Mouse (Mus musculus): Measurements from ENCODE around the gene Zfp467. TPM values are rescaled to one million over a fixed set of nuclear protein-coding genes. Genes with fewer than 3 reads are reported as not detected.
A peak's percentile ranks its signal among the peaks of the same experiment; 100 is the strongest.

Zfp467 gene
- polyA plus RNA-seq, 1 experiment: 24.7 TPM

GRCm38 (mm10) chr6:48420647-48421046, 25.0 kb downstream of the Zfp467 start:
- 30% methylated on average over 2 of the region's 2 CpGs for WGBS
- TF ChIP-seq POLR2A (IDR thresholded peaks at IDR 0.05; ENCODE audit: low read depth, low read length) (no peak), CTCF (IDR thresholded peaks at IDR 0.05; ENCODE audit: extremely low read depth, insufficient read length, insufficient replicate concordance, low read depth, low read length) (no peak)

GRCm38 (mm10) chr6:48416486-48416885, 29.1 kb downstream of the Zfp467 start:
- TF ChIP-seq POLR2A (IDR thresholded peaks at IDR 0.05; ENCODE audit: low read depth, low read length) (no peak), CTCF (IDR thresholded peaks at IDR 0.05; ENCODE audit: extremely low read depth, insufficient read length, insufficient replicate concordance, low read depth, low read length) (no peak)
- H3K4me1 ChIP-seq (ENCODE audit: control insufficient read depth, insufficient read depth, insufficient read length, low read length): peaks cover 20% of the 10 kb centered on the region
- H3K27ac ChIP-seq (ENCODE audit: insufficient read depth, low read depth, low read length): no peak overlapping the region
- no peaks in the 10 kb centered on the region for H3K27me3 ChIP-seq (ENCODE audit: control insufficient read depth, insufficient read depth, low read length)
- H3K36me3 ChIP-seq (ENCODE audit: control insufficient read depth, insufficient read depth, low read length): peaks cover 11% of the 10 kb centered on the region
- 48% methylated on average over 2 of the region's 2 CpGs for WGBS
- no peak overlapping the region for H3K4me3 ChIP-seq (ENCODE audit: low read depth, low read length)

More at GRCm38 (mm10) chr6:48420647-48421046, 25.0 kb downstream of the Zfp467 start:
- no peak overlapping the region for H3K27ac ChIP-seq (ENCODE audit: insufficient read depth, low read depth, low read length)
- H3K27me3 ChIP-seq (ENCODE audit: control insufficient read depth, insufficient read depth, low read length): no peaks in the 10 kb centered on the region
- peaks cover 4% of the 10 kb centered on the region; the same call in 1 of the 2 replicates for H3K36me3 ChIP-seq (ENCODE audit: control insufficient read depth, insufficient read depth, low read length)
- H3K4me1 ChIP-seq (ENCODE audit: control insufficient read depth, insufficient read depth, insufficient read length, low read length): no peaks in the 10 kb centered on the region
- H3K4me3 ChIP-seq (ENCODE audit: low read depth, low read length): no peak overlapping the region

- H3K27ac ChIP-seq (ENCODE audit: insufficient read depth, low read depth, low read length): no peak overlapping the region
- WGBS: 95% methylated on average over 7 of the region's 7 CpGs
Measured at GRCm38 (mm10) chr6:48415636-48416035, 30.0 kb downstream of the Zfp467 start.

GRCm38 (mm10) chr6:48414886-48415285, 30.7 kb downstream of the Zfp467 start:
- no peak overlapping the region for H3K4me3 ChIP-seq (ENCODE audit: low read depth, low read length)
- H3K4me1 ChIP-seq (ENCODE audit: control insufficient read depth, insufficient read depth, insufficient read length, low read length): peaks cover 24% of the 10 kb centered on the region
- no peak overlapping the region for H3K27ac ChIP-seq (ENCODE audit: insufficient read depth, low read depth, low read length)
- no peak for TF ChIP-seq CTCF (IDR thresholded peaks at IDR 0.05; ENCODE audit: extremely low read depth, insufficient read length, insufficient replicate concordance, low read depth, low read length)
- H3K27me3 ChIP-seq (ENCODE audit: control insufficient read depth, insufficient read depth, low read length): no peaks in the 10 kb centered on the region
- WGBS: 98% methylated on average over 1 of the region's 1 CpGs
- peaks cover 11% of the 10 kb centered on the region for H3K36me3 ChIP-seq (ENCODE audit: control insufficient read depth, insufficient read depth, low read length)

More at GRCm38 (mm10) chr6:48415636-48416035, 30.0 kb downstream of the Zfp467 start:
- Histone ChIP-seq H3K36me3 (ENCODE audit: control insufficient read depth, insufficient read depth, low read length) (peaks cover 11% of the 10 kb centered on the region), H3K27me3 (ENCODE audit: control insufficient read depth, insufficient read depth, low read length) (no peaks in the 10 kb centered on the region), H3K4me1 (ENCODE audit: control insufficient read depth, insufficient read depth, insufficient read length, low read length) (peaks cover 23% of the 10 kb centered on the region), H3K4me3 (ENCODE audit: low read depth, low read length) (no peak overlapping the region)
- TF ChIP-seq CTCF (IDR thresholded peaks at IDR 0.05; ENCODE audit: extremely low read depth, insufficient read length, insufficient replicate concordance, low read depth, low read length) (no peak), POLR2A (IDR thresholded peaks at IDR 0.05; ENCODE audit: low read depth, low read length) (no peak)

- WGBS: 66% methylated on average over 10 of the region's 10 CpGs
- H3K27ac ChIP-seq (ENCODE audit: insufficient read depth, low read depth, low read length): peak overlapping the region; percentile 90; the same call in 1 of the 2 replicates
- H3K36me3 ChIP-seq (ENCODE audit: control insufficient read depth, insufficient read depth, low read length): peaks cover 14% of the 10 kb centered on the region
- H3K27me3 ChIP-seq (ENCODE audit: control insufficient read depth, insufficient read depth, low read length): no peaks in the 10 kb centered on the region
- no peak for TF ChIP-seq POLR2A (IDR thresholded peaks at IDR 0.05; ENCODE audit: low read depth, low read length)
- TF ChIP-seq CTCF (IDR thresholded peaks at IDR 0.05; ENCODE audit: extremely low read depth, insufficient read length, insufficient replicate concordance, low read depth, low read length): no peak
- no peak overlapping the region for H3K4me3 ChIP-seq (ENCODE audit: low read depth, low read length)
- peaks cover 24% of the 10 kb centered on the region for H3K4me1 ChIP-seq (ENCODE audit: control insufficient read depth, insufficient read depth, insufficient read length, low read length)
Measured at GRCm38 (mm10) chr6:48413081-48413480, 32.5 kb downstream of the Zfp467 start.

- Histone ChIP-seq H3K4me3 (ENCODE audit: low read depth, low read length) (no peak overlapping the region), H3K4me1 (ENCODE audit: control insufficient read depth, insufficient read depth, insufficient read length, low read length) (peaks cover 24% of the 10 kb centered on the region), H3K27ac (ENCODE audit: insufficient read depth, low read depth, low read length) (peak overlapping the region; percentile 90; the same call in 1 of the 2 replicates), H3K27me3 (ENCODE audit: control insufficient read depth, insufficient read depth, low read length) (no peaks in the 10 kb centered on the region), H3K36me3 (ENCODE audit: control insufficient read depth, insufficient read depth, low read length) (peaks cover 14% of the 10 kb centered on the region)
- TF ChIP-seq CTCF (IDR thresholded peaks at IDR 0.05; ENCODE audit: extremely low read depth, insufficient read length, insufficient replicate concordance, low read depth, low read length) (no peak), POLR2A (IDR thresholded peaks at IDR 0.05; ENCODE audit: low read depth, low read length) (no peak)
- 29% methylated on average over 3 of the region's 3 CpGs for WGBS
Measured at GRCm38 (mm10) chr6:48412662-48413061, 33.0 kb downstream of the Zfp467 start.

- 92% methylated on average over 4 of the region's 4 CpGs for WGBS
- H3K4me3 ChIP-seq (ENCODE audit: low read depth, low read length): no peak overlapping the region
- no peak for TF ChIP-seq POLR2A (IDR thresholded peaks at IDR 0.05; ENCODE audit: low read depth, low read length)
- TF ChIP-seq CTCF (IDR thresholded peaks at IDR 0.05; ENCODE audit: extremely low read depth, insufficient read length, insufficient replicate concordance, low read depth, low read length): no peak
- no peaks in the 10 kb centered on the region for H3K27me3 ChIP-seq (ENCODE audit: control insufficient read depth, insufficient read depth, low read length)
- H3K4me1 ChIP-seq (ENCODE audit: control insufficient read depth, insufficient read depth, insufficient read length, low read length): peaks cover 24% of the 10 kb centered on the region
- peak overlapping the region; percentile 90 for H3K27ac ChIP-seq (ENCODE audit: insufficient read depth, low read depth, low read length)
- H3K36me3 ChIP-seq (ENCODE audit: control insufficient read depth, insufficient read depth, low read length): peaks cover 14% of the 10 kb centered on the region
Measured at GRCm38 (mm10) chr6:48412147-48412546, 33.5 kb downstream of the Zfp467 start.

All from small intestine, adult 2 months (tissue).